Mouse (Mus musculus) natural killer cell, adult 2 months (primary cell): ENCODE results near the gene Ttll4.

Experiments used
- DNase-seq, 2 experiments: peaks; one replicate each; pipeline ENCODE4 v3.0.0; 2022; ENCODE audit warnings: low spot score in 2 of 2

Ttll4 gene

GRCm38 (mm10) chr1:74712046-74712445, 50.5 kb downstream of the Ttll4 start:
- DNase-seq = no peak

- DNase-seq = peak in 1 of 2 experiments; percentile 13
These were observed 51.0 kb downstream of the Ttll4 start for GRCm38 (mm10) chr1:74712461-74713098.

- peak in 1 of 2 experiments; percentile 6 for DNase-seq
These were observed 51.7 kb downstream of the Ttll4 start, which contains the start of gene Cyp27a1 for GRCm38 (mm10) chr1:74713099-74713858. Cyp27a1 (plus strand) TSS chr1:74713574.

GRCm38 (mm10) chr1:74713859-74714730, 52.5 kb downstream of the Ttll4 start:
- no peak for DNase-seq

- no peak for DNase-seq
These were observed 53.4 kb downstream of the Ttll4 start for GRCm38 (mm10) chr1:74714967-74715366.

- no peak for DNase-seq
These were observed 53.9 kb downstream of the Ttll4 start for GRCm38 (mm10) chr1:74715468-74715867.

- no peak for DNase-seq
These were observed 54.3 kb downstream of the Ttll4 start for GRCm38 (mm10) chr1:74715886-74716285.

- no peak for DNase-seq
These were observed 56.6 kb downstream of the Ttll4 start for GRCm38 (mm10) chr1:74718113-74718512.

GRCm38 (mm10) chr1:74719281-74719680, 57.7 kb downstream of the Ttll4 start:
- DNase-seq = no peak

GRCm38 (mm10) chr1:74721657-74722056, 60.1 kb downstream of the Ttll4 start:
- no peak for DNase-seq

- DNase-seq = peak in 1 of 2 experiments; percentile 3
These were observed 62.2 kb downstream of the Ttll4 start for GRCm38 (mm10) chr1:74723748-74724147.

GRCm38 (mm10) chr1:74726114-74726513, 64.6 kb downstream of the Ttll4 start:
- no peak for DNase-seq

GRCm38 (mm10) chr1:74726674-74727073, 65.1 kb downstream of the Ttll4 start:
- DNase-seq = no peak

GRCm38 (mm10) chr1:74728446-74728845, 66.9 kb downstream of the Ttll4 start:
- no peak for DNase-seq

GRCm38 (mm10) chr1:74736977-74737376, 75.4 kb downstream of the Ttll4 start:
- no peak for DNase-seq

- no peak for DNase-seq
These were observed 76.0 kb downstream of the Ttll4 start for GRCm38 (mm10) chr1:74737500-74737899.

GRCm38 (mm10) chr1:74740846-74741245, 79.3 kb downstream of the Ttll4 start:
- no peak for DNase-seq

GRCm38 (mm10) chr1:74747335-74747734, 85.8 kb downstream of the Ttll4 start:
- no peak for DNase-seq

GRCm38 (mm10) chr1:74748643-74749271, 87.2 kb downstream of the Ttll4 start, which contains the start of gene Prkag3:
Prkag3 (minus strand) TSS chr1:74749221.
- peak in 1 of 2 experiments; percentile 41 for DNase-seq

GRCm38 (mm10) chr1:74749301-74749700, 87.8 kb downstream of the Ttll4 start:
- no peak for DNase-seq

GRCm38 (mm10) chr1:74750683-74751082, 89.1 kb downstream of the Ttll4 start:
- no peak for DNase-seq

GRCm38 (mm10) chr1:74752150-74752549, 90.6 kb downstream of the Ttll4 start:
- no peak for DNase-seq
